Mouse (Mus musculus): ENCODE measurements around the gene Spats1.
"Not testable (repeated sequence)": the region's sequence is repeated elsewhere in the genome, so short reads cannot be mapped to it uniquely, and the experiment has no call there.

The Spats1 gene

GRCm38 (mm10) chr17:45488321-45489254 lies 13.4 kb upstream of the Spats1 start:
- DNase-seq = no peak

GRCm38 (mm10) chr17:45487216-45487615 lies 12.0 kb upstream of the Spats1 start:
- no peak for DNase-seq

- DNase-seq = no peak
Observed at GRCm38 (mm10) chr17:45485581-45485980, 10.4 kb upstream of the Spats1 start.

GRCm38 (mm10) chr17:45480429-45480828 lies 5.2 kb upstream of the Spats1 start:
- DNase-seq = no peak

- DNase-seq = peak; percentile 60 to 67
Observed at GRCm38 (mm10) chr17:45478234-45478825, 3.1 kb upstream of the Spats1 start.

DNA sequence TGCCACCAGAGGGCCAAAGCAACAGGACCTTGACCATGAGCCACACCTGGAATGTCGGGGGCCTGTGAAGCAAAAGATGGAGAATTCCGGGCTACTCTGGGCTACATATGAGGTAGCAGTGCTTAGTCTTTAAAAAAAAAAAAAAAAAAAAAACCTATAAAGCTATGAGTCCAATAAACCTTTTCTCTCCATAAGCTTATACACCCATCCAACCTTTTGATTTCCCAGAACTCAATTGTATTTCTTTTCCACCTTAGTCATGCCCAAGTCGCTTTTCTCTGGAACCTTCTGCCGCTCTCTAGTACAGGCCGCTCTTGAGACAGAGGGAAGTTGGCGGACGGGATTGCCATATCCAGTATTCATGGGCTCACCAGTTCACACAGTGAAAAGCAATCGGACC lies 1.1 kb downstream of the Spats1 start:
- no peak for DNase-seq

DNA sequence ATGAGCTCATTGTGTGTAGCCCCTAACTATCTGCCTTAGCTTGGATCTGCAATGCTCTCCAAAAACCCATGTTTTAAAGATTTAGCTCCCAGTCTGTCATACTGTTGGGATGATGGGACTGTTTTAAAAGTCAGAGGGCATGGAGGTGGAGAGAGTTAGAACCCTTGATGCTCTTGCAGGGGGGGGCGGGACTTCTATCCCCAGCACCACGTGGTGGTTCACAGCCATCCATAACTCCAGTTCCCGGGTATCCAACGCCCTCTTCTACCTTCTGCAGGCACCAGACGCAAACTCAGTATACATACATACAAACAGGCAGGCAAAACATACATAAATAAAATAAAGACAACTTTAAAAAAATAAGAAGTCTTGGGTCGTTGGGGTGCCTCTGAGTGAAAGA lies 1.5 kb downstream of the Spats1 start:
- DNase-seq = no peak

GRCm38 (mm10) chr17:45470726-45471125 lies 4.5 kb downstream of the Spats1 start:
- no peak for DNase-seq

GRCm38 (mm10) chr17:45468302-45468701 lies 6.9 kb downstream of the Spats1 start:
- no peak for DNase-seq

DNA sequence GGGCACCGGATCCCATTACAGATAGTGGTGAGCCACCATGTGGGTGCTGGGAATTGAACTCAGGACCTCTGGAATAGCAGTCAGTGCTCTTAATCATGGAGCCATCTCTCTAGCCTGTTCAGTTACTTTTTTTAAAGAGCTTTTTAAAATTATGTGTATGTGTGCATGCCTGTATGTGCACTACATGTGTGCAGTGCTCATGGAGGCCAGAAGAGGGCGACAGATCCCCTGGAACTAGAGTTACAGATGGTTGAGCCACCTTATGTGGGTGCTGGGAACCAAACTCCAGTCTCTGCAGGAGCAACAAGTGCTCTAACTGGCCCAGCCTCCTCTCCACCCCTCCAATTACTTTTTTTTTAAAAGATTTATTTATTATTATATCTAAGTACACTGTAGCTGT lies 8.5 kb downstream of the Spats1 start:
- no peak for DNase-seq

DNA sequence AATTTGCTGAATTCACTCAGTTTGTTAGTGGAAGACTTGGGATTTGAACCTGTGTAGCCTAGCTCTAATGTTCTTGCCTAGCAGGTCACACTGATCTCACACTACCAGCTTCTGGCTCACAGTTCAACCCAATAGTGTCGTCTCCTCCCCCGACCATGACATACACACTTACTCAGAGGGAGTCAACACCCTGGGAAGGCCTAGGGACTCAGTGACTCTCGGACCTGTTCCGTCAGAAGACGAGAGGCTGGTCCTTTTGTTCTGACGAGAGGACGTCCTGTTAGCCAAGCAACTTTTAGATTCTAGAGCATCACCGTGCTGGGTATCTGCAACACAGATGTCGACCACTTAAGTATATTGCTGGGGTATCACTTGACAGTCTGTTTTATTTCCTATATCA lies 11.0 kb downstream of the Spats1 start:
- DNase-seq = no peak

- DNase-seq = no peak
Observed at GRCm38 (mm10) chr17:45462506-45462905, 12.7 kb downstream of the Spats1 start.

GRCm38 (mm10) chr17:45459062-45459461 lies 16.2 kb downstream of the Spats1 start:
- no peak for DNase-seq

DNA sequence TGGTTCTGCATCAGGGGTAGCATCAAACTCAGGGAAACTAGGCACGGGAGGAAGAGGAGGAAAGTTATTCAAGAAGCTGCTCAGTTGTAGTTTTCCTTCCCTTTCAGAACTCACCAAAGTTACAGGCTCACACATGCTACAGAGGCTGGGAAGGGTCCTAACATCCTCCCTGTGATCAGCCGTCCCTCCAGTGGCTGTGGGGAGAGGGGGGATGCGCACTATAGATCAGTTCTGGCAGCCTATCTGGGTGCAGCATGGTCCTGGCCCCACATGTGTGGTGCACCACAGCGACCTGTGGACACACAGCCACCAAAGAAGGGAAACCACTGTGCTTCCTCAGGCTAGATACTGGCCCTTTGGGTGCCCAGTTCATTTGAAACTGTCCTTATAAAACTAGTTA lies 16.7 kb downstream of the Spats1 start:
- no peak for DNase-seq

GRCm38 (mm10) chr17:45457487-45457886 lies 17.7 kb downstream of the Spats1 start:
- DNase-seq = no peak

GRCm38 (mm10) chr17:45456260-45457152 lies 18.7 kb downstream of the Spats1 start:
- DNase-seq = no peak

DNA sequence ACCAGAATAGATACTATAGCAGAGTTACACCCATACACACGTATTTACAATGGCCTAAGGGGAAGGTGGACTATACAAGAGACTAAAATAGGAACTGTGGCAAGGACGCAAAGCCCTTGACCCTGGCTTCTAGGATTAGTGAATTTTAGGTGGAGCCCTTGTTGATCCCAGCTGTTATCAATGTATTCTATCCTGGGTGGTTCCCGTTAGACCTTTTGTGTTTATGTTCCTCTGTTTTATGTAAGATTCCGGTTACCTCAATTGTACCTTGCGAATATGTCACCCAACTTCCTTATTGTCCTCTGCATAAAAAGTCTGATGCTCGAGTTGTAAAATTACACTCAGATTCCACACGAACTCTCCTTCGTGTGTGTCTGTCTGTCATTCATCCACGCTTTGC lies 19.4 kb downstream of the Spats1 start:
- not testable (repeated sequence) for DNase-seq

DNA sequence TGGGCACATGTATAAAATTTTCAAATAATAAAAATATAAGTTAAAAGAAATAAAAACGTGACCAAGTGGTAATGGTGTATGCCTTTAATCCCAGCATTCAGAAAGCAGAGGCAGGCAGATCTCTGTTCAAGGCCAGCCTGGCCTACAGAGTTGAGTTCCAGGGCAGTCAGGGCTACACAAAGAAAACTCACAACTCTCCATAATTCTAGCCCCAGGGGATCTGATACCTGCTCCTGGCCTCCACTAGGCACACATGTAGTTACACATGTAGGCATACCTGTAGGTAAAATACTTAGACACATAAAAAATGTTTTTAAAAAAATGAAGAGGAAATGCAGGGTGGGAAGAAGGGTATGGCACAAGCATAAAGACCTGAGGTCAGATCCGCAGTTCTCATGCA lies 20.4 kb downstream of the Spats1 start:
- no peak for DNase-seq

GRCm38 (mm10) chr17:45452271-45452670 lies 22.9 kb downstream of the Spats1 start:
- DNase-seq = no peak

GRCm38 (mm10) chr17:45450153-45450552 lies 25.1 kb downstream of the Spats1 start:
- DNase-seq = no peak

DNA sequence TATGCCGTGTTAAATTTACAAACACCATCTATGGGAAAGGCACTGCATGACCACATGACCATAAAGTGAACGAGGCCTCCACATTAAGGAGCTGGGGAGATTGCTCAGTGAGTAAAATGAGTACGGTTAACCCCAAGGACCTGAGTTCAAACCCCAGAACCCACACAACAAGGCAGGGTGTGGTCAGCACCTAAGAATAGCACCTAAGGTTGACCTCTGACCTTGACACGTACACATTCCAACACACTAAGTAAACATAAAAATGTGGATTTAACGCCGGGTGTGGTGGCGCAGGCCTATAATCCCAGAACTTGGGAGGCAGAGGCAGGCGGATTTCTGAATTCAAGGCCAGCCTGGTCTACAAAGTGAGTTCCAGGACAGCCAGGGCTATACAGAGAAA lies 25.6 kb downstream of the Spats1 start:
- DNase-seq = no peak

GRCm38 (mm10) chr17:45447063-45447462 lies 28.2 kb downstream of the Spats1 start:
- DNase-seq = no peak

DNA sequence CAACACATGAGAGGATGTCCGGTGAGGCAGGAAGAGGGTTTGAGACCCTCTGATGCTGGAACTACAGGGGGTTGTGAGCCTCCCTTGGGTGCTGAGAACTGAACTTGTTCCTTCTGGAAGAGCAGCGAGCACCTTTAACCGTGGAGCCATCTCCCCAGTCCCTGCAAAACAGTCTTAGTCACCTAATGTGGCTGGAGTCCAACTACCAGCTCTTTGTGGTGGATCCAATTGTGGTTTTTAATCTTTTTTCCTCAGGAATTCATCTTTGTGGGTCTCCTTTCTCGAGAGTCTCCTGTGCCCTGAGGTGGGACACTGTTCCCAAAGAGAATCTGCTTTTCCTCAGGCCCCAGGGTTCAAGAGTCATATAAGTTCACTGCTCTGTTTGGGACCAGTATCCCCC lies 29.3 kb downstream of the Spats1 start:
- no peak for DNase-seq

Measured in lung, adult 18-20 months (tissue).